Mouse (Mus musculus): ENCODE measurements at regions not wholly inside any gene's neighbourhood (a gene's known extent, or its start where the extent isn't known, plus 50 kb on each side); places are given as distances from the start of the nearest gene placed in this dataset.
"Not testable (repeated sequence)": the region's sequence is repeated elsewhere in the genome, so short reads cannot be mapped to it uniquely, and the experiment has no call there.

DNA sequence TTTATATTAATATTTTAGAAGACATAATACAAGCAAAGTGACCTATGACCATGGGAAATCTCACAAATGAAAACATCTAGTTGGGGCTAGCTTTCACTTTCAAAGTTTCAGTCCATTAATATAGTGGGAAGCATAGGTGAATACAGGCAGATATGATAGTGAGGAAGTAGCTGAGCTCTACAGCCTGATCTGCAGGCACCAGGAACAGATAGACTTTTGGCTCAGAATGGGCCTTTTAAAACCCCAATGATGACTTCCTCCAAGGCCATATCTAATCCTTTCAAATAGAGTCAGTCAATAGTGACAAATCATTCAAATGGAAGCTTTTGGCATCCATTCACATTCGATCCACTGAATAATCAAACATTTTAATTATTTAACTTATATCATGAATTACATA lies 581.6 kb upstream of the Pcdh17 start:
- no peak for DNase-seq

DNA sequence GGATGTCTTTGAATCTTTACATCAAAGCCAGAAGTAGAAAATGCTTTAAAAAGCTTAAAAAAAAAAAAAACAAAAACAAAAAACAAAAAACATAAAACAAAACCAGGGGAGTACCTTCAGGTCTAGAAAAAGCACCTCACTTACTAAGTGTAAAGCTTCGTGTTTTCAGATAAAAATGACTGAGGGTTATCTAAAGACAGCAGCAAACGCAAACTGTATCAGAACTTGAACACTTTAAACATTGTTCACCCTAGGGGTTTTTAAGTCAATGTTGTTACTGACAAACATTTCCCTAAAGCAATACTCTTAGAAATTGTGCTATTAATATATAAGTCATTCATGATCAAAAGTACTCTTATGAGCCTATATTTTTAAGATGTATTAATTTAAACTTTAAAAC lies 580.7 kb upstream of the Pcdh17 start:
- DNase-seq: no peak

DNA sequence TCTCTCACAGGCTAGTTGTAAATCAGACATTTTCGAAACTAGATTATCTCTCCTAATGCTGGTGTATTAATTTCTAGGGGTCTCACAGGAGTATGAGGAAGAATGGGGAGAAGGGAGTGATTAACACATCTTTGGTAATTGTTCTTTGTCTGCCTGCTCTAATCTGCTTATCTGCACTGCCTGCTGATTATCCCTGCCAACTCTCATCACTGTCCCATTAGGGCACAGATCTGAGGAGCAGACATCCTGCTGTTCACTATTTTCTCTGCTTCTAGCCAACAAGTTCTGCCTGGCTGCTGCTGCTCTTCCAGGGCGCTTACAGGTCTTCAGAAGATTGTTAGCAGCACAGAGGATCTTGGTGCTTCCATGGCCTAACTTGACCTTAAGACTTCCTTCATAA lies 557.0 kb upstream of the Pcdh17 start:
- DNase-seq: peak in 1 of 2 experiments; percentile 4

DNA sequence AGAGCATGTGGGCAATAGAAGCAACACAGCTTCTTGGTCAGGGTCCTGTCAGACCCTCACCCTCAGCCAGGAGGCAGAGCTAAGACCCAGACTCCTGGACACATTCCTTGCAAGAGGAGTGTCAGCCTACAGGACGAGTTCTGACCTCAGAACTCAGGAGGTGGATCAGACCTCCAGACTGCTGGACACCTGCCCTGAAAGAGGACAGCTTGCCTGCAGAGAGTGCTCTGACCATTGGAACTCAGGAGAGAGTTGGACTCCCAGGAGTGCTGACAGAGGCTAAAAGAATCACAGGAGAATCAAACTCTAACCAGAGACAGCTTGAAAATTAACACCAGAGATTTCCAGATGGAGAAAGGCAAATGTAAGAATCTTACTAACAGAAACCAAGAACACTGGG lies 542.7 kb upstream of the Pcdh17 start:
- DNase-seq: not testable (repeated sequence)

DNA sequence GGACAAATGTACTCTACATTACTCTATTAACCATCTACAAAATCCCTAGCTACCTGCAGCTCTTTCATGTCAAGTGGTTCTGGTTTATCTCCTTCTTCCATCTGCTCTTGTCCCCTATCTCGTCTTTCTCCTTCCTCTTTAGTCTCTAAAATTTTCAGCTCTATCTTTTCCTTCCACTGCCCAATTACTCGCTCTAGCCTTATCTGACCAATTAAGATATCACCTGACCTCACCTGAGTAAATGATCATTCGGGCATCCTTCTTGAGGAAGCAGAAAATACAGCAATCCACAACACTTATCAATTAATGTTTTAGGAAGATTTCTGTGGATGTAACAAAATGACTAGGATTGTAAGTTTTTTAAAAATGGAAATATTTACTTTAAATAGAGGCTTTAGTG lies 500.3 kb upstream of the Pcdh17 start:
- DNase-seq: no peak

DNA sequence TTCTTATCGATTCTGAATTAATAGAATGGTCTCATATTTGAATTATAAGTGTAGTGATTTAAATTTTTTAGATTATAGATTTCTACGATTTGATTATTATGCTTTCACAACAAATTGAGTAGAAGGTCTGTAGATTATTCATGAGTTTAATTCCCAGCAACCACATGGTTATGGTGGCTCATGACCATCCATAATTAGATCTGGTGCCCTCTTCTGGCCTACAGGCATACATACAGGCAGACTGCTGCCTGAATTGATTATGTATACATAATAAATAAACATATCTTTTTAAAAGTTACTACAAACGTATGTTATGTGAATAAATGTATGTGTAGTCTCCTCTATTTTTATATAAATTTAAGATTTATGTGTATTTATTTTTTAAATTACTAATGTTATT lies 499.2 kb upstream of the Pcdh17 start:
- DNase-seq: no peak

DNA sequence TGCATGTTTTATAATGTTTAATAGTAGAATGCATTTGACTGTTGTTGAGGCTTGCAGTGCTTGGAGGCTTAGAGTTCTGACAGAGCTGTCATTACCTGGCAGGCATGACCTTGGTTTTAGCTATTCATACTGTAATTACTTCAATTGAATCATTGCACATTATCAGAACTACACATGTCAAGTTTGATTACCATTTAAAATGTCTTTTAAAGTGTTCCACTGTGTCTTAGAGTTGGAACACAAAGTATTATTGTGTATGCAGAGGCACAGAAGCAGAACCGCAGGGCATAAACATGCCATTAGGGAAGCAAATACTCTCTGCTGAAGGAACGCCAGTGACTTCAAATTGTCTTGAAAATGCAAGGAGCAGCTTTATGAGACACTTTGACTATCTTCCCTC lies 493.7 kb upstream of the Pcdh17 start:
- DNase-seq: no peak

DNA sequence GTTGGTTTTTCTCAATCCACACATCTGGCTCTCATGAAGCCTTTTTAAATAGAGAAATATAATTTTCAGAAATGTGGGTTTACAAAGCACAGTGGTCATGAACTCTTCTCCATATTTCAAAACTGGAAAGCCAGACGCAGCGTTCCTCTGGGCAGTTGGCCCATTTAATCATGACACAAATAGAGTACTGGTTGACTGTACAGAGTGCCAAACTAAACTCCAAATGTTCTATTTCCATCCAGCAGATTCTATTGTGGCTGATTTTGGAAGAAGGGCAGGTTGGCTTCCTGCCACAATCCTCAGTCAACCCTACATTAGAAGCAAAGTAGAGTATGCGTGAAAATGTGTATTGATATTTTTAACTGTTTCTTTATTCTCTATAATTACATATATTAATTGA lies 484.3 kb upstream of the Pcdh17 start:
- DNase-seq: peak; percentile 69 to 84

DNA sequence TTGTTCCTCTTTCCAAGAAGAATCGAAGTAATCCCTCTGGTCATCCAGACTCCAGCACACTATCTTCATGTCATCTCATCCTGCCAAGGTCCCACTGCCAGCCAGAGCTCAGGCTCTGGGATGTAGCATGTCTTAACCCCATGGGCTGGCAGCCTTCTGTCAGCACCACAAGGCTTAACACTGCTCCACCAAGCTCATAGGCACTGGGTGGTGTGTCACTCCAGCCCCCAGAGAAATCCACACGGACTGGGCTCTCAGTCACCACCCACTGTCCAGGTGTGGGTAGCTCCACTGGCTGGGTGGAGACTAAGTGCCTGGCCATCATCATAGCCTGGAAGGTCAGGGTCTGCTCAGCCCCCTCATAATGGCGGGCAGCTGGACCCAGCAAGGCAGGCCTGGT lies 459.8 kb upstream of the Pcdh17 start:
- DNase-seq: no peak
